Mouse (Mus musculus) brain, embryonic 14.5 days (tissue): Measurements from ENCODE around the gene Zfand2b.

ENCODE experiments used
- CTCF ChIP-seq: fragments of 200-500 bp; IDR thresholded peaks from 2 replicates; pipeline ENCODE4 v1.5.1; 2012; ENCODE audit warnings: inconsistent platforms, mild to moderate bottlenecking, moderate library complexity, borderline replicate concordance; ENCODE audit not compliant: insufficient read depth, insufficient read length; ENCODE audit errors: extremely low read depth
- POLR2A ChIP-seq: fragments of 200-500 bp; IDR thresholded peaks from 2 replicates; pipeline ENCODE4 v1.6.1; 2012; ENCODE audit warnings: mild to moderate bottlenecking, inconsistent platforms, borderline replicate concordance; ENCODE audit not compliant: poor library complexity, insufficient read depth, insufficient read length, severe bottlenecking; ENCODE audit errors: extremely low read depth

DNA sequence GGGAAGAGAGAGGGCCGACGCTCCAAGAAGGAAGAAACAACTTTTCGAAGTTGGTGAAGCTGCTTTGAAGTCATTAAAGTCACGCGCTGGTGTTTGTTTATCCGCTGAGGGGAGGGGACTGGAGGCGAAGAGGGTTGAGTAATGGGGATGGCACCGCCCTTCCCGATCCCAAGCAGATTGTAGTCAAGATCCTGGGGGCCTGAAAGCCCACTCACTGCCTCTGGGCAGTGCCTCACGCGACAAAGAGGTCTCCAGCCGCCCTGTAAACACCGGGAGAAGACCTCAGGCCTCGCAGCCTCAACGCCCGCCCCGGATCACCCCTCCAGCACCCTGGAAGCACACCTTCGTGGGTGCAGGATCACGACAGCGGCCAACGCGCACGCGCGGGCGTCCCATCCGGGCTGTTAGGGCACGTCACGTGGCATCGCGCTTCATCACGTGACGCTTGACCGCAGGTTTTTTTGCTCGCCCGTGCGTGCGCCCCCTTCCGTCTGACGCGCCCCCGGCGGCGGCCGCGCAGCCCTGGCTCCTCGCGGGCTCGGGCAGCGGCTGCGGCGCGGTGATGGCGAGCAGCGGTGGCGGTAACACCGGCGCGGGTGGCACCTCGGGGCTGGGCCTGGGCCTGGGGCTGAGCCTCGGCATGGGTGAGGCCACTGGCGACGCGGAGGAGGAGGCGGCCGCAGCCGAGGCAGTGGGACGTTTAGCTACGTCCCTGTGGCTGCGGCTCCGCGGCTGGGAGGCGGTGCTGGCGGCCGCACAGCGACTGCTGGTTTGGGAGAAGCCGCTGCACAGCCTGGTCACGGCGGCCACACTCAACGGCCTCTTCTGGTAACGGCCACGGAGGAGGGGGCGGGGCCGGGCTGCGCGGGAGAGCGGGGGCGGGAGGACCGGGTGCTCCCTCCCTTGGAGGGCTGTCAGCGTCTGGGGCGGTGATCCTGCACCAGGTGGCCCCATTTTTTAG lies 25.9 kb upstream of the Zfand2b start, which contains the start of the genes Cnppd1 and Retreg2:
- TF ChIP-seq CTCF (peak; percentile 60; the same call in 1 of the 2 replicates), POLR2A (peak; percentile 95)
